Mouse (Mus musculus): ENCODE results near the gene Hspd1.
A peak's percentile ranks its signal among the peaks of the same experiment; 100 is the strongest.
"Not testable (repeated sequence)": the region's sequence is repeated elsewhere in the genome, so short reads cannot be mapped to it uniquely, and the experiment has no call there.

Hspd1 gene

DNA sequence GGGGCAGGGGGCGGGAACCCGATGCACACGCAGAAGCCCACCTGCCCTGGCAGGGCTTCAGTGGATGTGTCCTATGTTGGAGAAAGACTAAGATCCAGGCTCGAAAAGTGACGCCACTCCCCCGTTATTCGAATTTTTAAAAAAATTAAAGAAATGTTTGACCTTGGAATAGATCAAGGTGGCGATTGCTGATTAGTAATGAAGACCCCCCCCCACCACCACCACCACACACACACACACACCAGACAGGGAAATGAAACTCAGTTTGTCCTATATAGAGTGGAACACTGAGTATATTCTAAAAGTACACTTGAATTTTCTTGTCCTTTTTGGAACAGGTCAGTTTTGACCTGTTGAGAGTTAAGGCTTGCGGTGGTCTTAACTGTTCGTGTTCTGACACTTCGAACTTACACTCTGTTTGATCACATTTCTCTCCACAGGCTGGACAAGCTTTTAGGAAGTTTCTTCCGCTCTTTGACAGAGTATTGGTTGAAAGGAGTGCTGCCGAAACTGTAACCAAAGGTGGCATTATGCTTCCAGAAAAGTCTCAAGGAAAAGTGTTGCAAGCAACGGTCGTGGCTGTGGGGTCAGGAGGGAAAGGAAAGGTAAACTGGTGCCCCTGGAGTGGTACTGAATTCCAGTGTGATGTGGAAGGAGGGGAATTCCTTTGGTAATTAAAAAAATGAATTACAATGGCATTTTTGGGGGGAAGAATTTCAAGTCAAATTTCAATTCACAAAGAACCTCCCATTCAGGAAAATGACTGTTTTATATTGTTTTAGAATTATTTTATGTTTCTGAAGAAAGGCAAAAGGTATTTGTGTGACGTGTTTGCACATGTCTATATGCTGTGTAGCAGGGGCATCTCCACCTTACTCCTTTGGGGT, 811 bp upstream of the Hspd1 start:
- ATAC-seq (ENCODE audit: insufficient number of reproducible peaks, low FRiP score, low TSS enrichment), result no peak

GRCm38 (mm10) chr1:55087401-55087904, 590 bp downstream of the Hspd1 start:
- peak; percentile 46 for ATAC-seq (ENCODE audit: insufficient number of reproducible peaks, low FRiP score, low TSS enrichment)

DNA sequence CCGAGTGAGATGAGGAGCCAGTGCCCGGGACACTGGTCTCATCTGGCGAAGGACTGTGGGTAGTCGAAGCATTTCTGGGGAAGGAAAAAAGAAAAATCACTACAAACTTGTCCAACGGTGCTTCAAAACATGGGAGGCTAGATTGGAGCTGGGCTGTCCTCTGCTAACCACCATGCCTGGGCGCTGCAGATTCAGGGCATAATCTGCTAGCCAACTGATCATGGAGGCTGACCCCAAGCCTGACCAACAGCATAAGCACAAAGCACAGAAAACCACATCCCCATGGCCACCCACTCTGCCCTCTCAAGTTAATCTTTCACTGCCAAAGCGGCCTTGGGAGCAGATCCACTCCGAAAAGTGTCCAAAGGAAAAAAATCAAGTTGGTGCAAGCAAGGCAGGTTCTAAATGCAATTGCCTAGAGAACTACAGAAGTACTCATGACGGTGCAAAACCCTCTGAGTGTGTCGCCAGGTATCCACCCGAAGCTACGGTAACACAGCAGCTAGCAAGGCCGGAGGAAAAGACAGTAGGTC, 1.1 kb downstream of the Hspd1 start:
- no peak for ATAC-seq (ENCODE audit: insufficient number of reproducible peaks, low FRiP score, low TSS enrichment)

- ATAC-seq (ENCODE audit: insufficient number of reproducible peaks, low FRiP score, low TSS enrichment), result no peak
These were observed 2.2 kb downstream of the Hspd1 start for GRCm38 (mm10) chr1:55085781-55086366.

GRCm38 (mm10) chr1:55082106-55082505, 5.9 kb downstream of the Hspd1 start:
- ATAC-seq (ENCODE audit: insufficient number of reproducible peaks, low FRiP score, low TSS enrichment), result no peak

DNA sequence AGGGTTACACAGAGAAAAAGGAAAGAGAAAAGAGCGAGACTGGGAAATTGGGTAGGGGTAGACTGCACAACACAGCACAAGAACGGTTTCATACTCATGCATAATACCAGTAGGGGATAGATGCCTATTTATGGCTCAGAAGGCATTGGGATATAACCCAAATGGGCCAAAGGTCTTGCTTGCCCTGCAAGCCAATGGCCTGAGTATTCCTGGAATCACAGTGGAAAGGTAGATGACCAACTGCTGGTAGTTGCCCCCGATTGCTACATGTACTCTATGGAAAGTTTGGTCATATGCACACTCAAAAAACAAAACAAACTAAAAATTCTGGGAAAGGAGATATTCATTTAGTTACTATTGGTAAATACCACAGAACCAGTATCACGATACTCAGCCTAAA, 8.4 kb downstream of the Hspd1 start:
- ATAC-seq (ENCODE audit: insufficient number of reproducible peaks, low FRiP score, low TSS enrichment), result no peak

DNA sequence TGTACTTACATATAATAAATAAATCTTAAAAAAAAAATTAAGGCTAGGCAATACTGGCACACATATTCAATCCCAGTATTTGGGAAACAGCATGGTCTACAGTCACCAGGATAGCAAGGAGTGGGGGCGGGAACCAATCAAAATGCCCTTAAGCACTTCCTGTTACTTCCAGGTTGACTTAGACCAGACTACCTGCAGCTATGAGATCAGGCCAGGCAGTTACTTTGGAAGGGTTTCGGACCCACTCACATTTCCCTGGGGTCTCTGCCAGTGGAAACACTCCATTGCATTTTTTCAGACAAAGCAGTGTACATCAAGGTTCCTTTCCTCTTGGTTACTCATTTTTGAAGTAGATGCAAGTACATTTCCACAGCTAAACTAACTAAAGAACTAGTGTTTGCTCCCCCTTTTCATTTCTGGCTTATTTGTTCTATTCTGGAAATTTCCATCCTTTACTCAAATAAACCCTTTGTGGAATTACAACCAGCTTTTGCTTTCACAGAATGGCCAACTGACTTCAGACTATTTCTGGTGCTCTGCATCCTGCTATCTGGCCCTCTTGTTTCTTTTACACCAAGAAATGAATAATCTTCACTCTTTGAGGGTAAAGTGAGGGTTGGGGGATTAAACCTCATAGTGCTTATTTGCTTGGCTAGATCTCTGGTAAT, 11.1 kb downstream of the Hspd1 start:
- no peak for ATAC-seq (ENCODE audit: insufficient number of reproducible peaks, low FRiP score, low TSS enrichment)

DNA sequence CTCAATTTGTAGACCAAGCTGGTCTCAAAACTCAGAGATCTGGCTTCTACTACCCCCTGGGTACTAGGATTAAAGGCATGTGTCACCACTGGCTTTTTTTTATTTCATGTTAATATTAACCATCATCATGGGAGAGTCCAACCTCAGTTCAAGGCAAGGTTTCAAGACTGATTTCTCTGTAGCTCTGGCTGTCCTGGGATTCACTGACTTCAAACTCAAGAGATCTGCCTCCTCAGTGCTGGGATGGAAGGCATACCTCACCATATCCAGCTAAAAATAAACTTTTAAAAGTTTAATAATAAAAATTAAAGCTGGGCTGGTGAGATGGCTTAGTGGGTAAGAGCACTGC, 11.7 kb downstream of the Hspd1 start:
- no peak for ATAC-seq (ENCODE audit: insufficient number of reproducible peaks, low FRiP score, low TSS enrichment)

- ATAC-seq (ENCODE audit: insufficient number of reproducible peaks, low FRiP score, low TSS enrichment), result no peak
These were observed 12.2 kb downstream of the Hspd1 start for GRCm38 (mm10) chr1:55075652-55076394.

DNA sequence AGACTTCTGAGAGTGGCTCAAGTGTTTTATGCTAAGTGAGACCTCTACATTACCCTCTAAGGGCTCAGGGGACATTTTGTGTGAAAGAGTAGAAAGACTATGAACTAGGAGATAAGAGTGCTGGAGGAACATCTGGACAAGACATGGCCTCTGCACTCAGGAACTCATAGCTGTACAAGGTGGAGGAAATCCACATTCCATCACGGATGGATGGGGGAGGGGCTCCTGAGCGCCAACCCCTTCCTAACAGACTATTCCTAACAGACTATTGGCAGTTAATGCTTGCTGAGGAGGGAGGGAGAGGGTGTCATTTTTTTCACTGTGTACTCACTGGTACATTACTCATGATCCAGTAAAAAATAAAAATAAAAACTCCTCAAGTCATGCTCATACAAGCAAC, 13.3 kb downstream of the Hspd1 start:
- ATAC-seq (ENCODE audit: insufficient number of reproducible peaks, low FRiP score, low TSS enrichment), result no peak

- not testable (repeated sequence) for ATAC-seq (ENCODE audit: insufficient number of reproducible peaks, low FRiP score, low TSS enrichment)
These were observed 15.7 kb downstream of the Hspd1 start for GRCm38 (mm10) chr1:55072328-55072727.

GRCm38 (mm10) chr1:55061772-55062171, 26.3 kb downstream of the Hspd1 start:
- no peak for ATAC-seq (ENCODE audit: insufficient number of reproducible peaks, low FRiP score, low TSS enrichment)

- ATAC-seq (ENCODE audit: insufficient number of reproducible peaks, low FRiP score, low TSS enrichment), result no peak
These were observed 26.9 kb downstream of the Hspd1 start for GRCm38 (mm10) chr1:55061099-55061498.

DNA sequence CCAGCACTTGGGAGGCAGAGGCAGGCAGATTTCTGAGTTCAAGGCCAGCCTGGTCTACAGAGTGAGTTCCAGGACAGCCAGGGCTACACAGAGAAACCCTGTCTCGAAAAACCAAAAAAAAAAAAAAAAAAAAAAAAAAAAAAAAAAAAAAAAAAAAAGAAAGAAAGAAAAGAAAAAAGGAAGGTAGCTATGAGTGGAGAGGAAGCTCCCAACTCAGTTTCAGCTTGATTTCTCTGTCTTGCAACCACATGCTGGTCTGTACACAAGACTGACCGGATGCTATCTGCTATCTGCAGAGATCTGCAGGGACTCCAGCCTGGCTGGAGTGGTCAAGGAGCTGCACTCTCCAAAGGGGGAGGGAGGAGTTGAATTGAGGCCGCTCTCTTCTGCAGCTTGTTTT, 29.7 kb downstream of the Hspd1 start:
- ATAC-seq (ENCODE audit: insufficient number of reproducible peaks, low FRiP score, low TSS enrichment), result not testable (repeated sequence)

DNA sequence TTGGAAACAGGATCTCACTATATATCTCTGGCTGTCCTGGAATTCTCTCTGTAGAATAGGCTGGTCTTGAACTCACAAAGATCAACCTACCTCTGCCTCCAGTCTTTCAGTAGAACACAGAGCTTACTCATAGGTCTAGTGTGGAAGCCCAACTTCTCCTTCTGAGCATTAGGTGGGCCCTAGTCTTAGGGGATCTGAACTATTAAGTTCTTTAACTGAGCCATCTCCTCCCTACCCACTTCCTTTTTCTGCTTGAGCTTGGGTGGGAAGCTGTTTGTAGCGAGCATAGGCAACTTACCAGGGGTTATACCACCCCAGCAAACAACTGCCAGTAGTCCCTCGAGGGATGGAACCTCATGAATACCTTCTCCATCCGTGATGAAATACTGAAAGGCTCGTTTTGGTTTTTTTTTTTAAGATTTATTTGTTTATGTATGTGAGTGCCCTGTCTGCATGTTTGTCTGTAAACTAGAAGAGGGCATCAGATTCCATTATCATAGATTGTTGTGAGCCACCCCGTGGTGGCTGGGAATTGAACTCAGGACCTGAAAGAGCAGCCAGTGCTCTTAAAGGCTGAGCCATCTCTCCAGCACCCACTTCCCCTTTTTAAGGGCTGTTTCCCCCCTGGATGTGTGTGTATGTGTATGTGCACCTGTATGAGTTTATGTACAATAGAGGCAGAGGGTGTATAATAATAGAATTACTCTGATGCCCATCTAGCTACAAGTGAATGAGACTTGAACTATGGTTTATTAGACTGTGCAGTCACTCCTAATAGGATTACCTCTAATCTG, 32.5 kb downstream of the Hspd1 start:
- ATAC-seq (ENCODE audit: insufficient number of reproducible peaks, low FRiP score, low TSS enrichment), result no peak

DNA sequence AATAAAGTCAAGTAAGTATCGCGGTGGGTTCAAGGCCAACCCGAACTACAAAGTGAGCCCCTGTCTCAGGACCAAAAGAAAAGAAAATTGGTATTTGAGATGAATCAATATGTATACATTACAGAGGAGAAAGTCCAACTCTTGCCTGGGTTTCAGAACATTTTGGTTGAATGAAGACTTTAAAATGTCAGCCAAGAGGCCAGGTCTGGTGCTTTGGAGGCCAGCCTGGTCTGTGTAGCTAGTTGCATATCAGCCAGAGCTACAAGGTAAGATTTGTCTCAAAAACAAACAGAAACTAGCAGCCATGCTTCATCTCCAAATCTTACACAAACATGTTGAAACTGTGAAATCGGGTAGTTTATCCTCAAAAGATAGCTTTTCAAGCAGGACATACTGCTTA, 34.4 kb downstream of the Hspd1 start:
- no peak for ATAC-seq (ENCODE audit: insufficient number of reproducible peaks, low FRiP score, low TSS enrichment)

GRCm38 (mm10) chr1:55053005-55053404, 35.0 kb downstream of the Hspd1 start:
- no peak; the same call in 1 of the 2 replicates for ATAC-seq (ENCODE audit: insufficient number of reproducible peaks, low FRiP score, low TSS enrichment)

- peak; percentile 98 for ATAC-seq (ENCODE audit: insufficient number of reproducible peaks, low FRiP score, low TSS enrichment)
These were observed 35.6 kb downstream of the Hspd1 start, which contains the start of gene Coq10b for GRCm38 (mm10) chr1:55052355-55052953. Coq10b (plus strand) TSS chr1:55052770.

DNA sequence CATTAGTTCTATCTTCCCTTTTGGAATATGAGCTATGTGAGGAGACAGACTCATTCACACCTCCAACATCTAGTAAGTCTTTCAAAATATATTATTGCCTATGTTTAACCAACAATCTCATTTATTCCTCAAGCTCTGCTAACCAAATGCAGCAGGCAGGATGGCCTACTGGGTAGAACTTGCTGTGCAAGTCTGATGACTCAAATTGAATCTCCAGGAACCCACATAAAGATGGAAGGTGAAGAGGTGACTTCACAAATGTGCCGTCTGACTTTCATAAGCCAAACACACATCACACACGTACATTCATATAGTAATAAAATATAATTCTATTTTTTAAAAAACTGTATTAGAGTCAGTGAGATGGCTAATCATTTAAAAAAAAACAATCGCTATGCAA, 36.4 kb downstream of the Hspd1 start:
- ATAC-seq (ENCODE audit: insufficient number of reproducible peaks, low FRiP score, low TSS enrichment), result no peak
